Comparison of ENCODE assay signal across 17 mouse cellular contexts in the genomic region with DNA sequence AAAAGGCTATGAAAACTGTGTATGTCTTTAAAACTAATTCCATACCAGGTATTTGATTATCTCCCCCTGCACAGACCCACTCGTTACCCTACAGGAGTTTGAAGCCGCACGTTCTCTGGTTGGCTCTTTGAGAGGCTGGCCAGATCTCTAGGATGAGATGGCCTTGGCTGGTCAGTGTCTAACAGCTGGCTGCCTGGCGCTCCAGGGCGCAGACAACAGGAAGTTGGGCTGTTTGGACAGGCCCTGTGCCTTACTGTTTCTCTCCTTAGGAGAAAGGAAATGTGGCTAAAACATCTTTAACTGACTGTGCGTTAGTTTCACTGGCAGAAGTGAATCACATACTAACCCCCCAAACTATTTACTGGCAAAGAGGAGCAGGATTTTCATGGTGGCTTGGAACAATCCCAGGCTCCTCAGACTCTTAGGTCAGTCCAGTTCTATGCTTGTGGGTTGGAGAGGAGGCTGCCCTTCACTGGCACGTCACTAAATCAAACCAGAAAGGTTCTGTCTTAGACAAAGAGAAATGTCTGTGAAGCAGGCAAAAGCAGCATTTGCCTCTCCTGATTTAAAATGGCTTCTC.
DNase-seq lines count a peak whose midpoint lies in the region; ATAC-seq lines count a peak whose summit lies in the region.
"Had no signal": no experiment of that assay in that cellular context is flagged by ENCODE, and none has a peak within 500 bp of the region (broad histone marks: within the 10 kb centered on the region; RNA-seq: fewer than 3 reads in every experiment).

No protein-coding gene starts in this region.

- no peaks in the 10 kb centered on the region for H3K27me3 ChIP-seq in hindbrain, embryonic 14.5 days (ENCODE audit: control insufficient read depth, insufficient read depth, low read length)
- H3K27me3 ChIP-seq: neural tube, embryonic 15.5 days had no signal

- no peak overlapping the region for H3K4me3 ChIP-seq in hindbrain, embryonic 14.5 days (replicated peaks; ENCODE audit: low read length)
- H3K4me3 ChIP-seq: neural tube, embryonic 15.5 days had no signal

- H3K27ac ChIP-seq in hindbrain, embryonic 14.5 days: no peak overlapping the region
- H3K27ac ChIP-seq: neural tube, embryonic 15.5 days; stomach, postnatal 0 days had no signal

- no peak overlapping the region for H3K4me2 ChIP-seq in hindbrain, embryonic 14.5 days (replicated peaks)
- H3K4me2 ChIP-seq: liver, embryonic 11.5 days; neural tube, embryonic 15.5 days had no signal

- H3K9ac ChIP-seq in hindbrain, embryonic 14.5 days: no peak overlapping the region
- H3K9ac ChIP-seq: neural tube, embryonic 15.5 days had no signal

- H3K4me1 ChIP-seq in hindbrain, embryonic 14.5 days (replicated peaks; ENCODE audit: control insufficient read depth, insufficient read depth, low read length): peaks cover 20% of the 10 kb centered on the region; the same call in 1 of the 2 replicates
- H3K4me1 ChIP-seq: neural tube, embryonic 15.5 days had no signal

- H3K9me3 ChIP-seq in hindbrain, embryonic 14.5 days (ENCODE audit: control insufficient read depth, low read length): no peaks in the 10 kb centered on the region
- H3K9me3 ChIP-seq: neural tube, embryonic 15.5 days had no signal

- peak; percentile 16 for DNase-seq in adrenal gland, postnatal 25 days
- DNase-seq in adrenal gland, postnatal 4 days (ENCODE audit: low spot score in 2 of 2): no peak
- DNase-seq in kidney, postnatal 36 days: peak; percentile 2 to 15
- DNase-seq in kidney, adult 8-10 months: no peak
- peak; percentile 72 for DNase-seq in 3134 (ENCODE audit: extremely low read depth, insufficient read length, low spot score)
- DNase-seq in heart, adult 8-10 months (ENCODE audit: low spot score): peak; percentile 24
- DNase-seq in testis, postnatal 10 days (ENCODE audit: low spot score): no peak
- DNase-seq in hindbrain, embryonic 14.5 days (ENCODE audit: low spot score): no peak
- DNase-seq: adrenal gland, postnatal 10 days; B cell, adult 2 months; cerebellum, adult 9-11 months; embryo, embryonic 11 days; thymus, postnatal 36 days had no signal

- no peaks in the 10 kb centered on the region for H3K36me3 ChIP-seq in hindbrain, embryonic 14.5 days (replicated peaks; ENCODE audit: control insufficient read depth, insufficient read depth)
- H3K36me3 ChIP-seq: neural tube, embryonic 15.5 days had no signal

- no peak for ATAC-seq in hindbrain, embryonic 14.5 days (ENCODE audit: low FRiP score)
- ATAC-seq: inflammation-experienced regulatory T-cells, adult 6 months had no signal

- 86% methylated on average over 7 of the region's 7 CpGs for WGBS in hindbrain, embryonic 14.5 days

Comparison
In these comparisons a context has a peak if more than half of its experiments do, and no peak if none do; other contexts are left out.
1. DNase-seq: peak in adrenal gland, postnatal 25 days (single experiment), kidney, postnatal 36 days (2 of 2), 3134 (single experiment) and heart, adult 8-10 months (single experiment); none in adrenal gland, postnatal 4 days (0 of 2), kidney, adult 8-10 months (0 of 2), testis, postnatal 10 days (single experiment) and hindbrain, embryonic 14.5 days (single experiment).